Mouse (Mus musculus) spleen, adult 2 months (tissue): Measurements from ENCODE around the gene Lpp.

Source experiments
- CTCF ChIP-seq: fragments of 200-500 bp; IDR thresholded peaks from 2 replicates; pipeline ENCODE4 v1.5.1; 2011; ENCODE audit warnings: mild to moderate bottlenecking, inconsistent platforms; ENCODE audit not compliant: insufficient read depth, insufficient read length, insufficient replicate concordance; ENCODE audit errors: extremely low read depth
- POLR2A ChIP-seq: fragments of 200-500 bp; IDR thresholded peaks from 2 replicates; pipeline ENCODE4 v1.6.1; 2011; ENCODE audit warnings: low read depth, low read length, inconsistent platforms

DNA sequence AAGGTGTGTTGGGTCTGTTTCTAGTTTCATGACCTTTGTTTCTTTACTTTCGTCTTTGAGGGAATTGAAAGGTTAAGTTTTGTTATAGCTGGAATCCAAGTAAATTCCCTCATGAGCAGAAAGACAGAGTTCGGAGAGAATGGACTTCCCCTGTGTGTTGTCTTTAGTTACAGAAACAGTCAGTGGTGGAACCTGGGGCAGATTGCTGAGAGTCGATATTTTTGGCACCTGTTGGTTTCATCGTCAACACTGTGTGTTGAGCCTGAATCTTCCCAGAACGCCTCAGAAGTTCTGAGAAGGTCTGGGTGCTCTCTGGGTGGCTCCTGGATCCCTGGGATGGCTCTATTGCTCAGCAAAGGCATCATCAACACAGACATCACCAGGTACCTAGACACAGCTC is 201.2 kb downstream of the Lpp start:
- TF ChIP-seq CTCF = no peak
- TF ChIP-seq POLR2A = no peak
